Mouse (Mus musculus) inflammation-experienced regulatory T-cells, adult 6 months (primary cell): Measurements from ENCODE around the gene Amfr. TPM values are rescaled to one million over a fixed set of nuclear protein-coding genes. Genes with fewer than 3 reads are reported as not detected.

Source experiments
- ATAC-seq: one replicate; pipeline ENCODE4 v1.8.0; 2017
- polyA plus RNA-seq, 3 experiments: library from polyadenylated mRNA; unstranded; fragments of 100-300 nt; shearing (Covaris generic); gene quantifications; one replicate each; pipeline ENCODE4 v1.2.1; 2017

The Amfr gene
- polyA plus RNA-seq, 3 experiments from 2014 or later, result 20.3 to 38.5 (median 38.0) TPM

GRCm38 (mm10) chr8:93981679-93982215 is 30.9 kb downstream of the Amfr start:
- no peak for ATAC-seq

- no peak for ATAC-seq
Measured at GRCm38 (mm10) chr8:93980141-93980540, 32.5 kb downstream of the Amfr start.

GRCm38 (mm10) chr8:93976446-93977211 is 36.0 kb downstream of the Amfr start:
- no peak for ATAC-seq

GRCm38 (mm10) chr8:93975358-93975757 is 37.3 kb downstream of the Amfr start:
- ATAC-seq, result no peak

- no peak for ATAC-seq
Measured at GRCm38 (mm10) chr8:93974602-93975186, 37.9 kb downstream of the Amfr start.

- ATAC-seq, result no peak
Measured at GRCm38 (mm10) chr8:93973831-93974375, 38.7 kb downstream of the Amfr start.

GRCm38 (mm10) chr8:93972971-93973734 is 39.5 kb downstream of the Amfr start:
- ATAC-seq, result no peak

- no peak for ATAC-seq
Measured at GRCm38 (mm10) chr8:93972211-93972610, 40.4 kb downstream of the Amfr start.

- no peak for ATAC-seq
Measured at GRCm38 (mm10) chr8:93971451-93971850, 41.2 kb downstream of the Amfr start.

GRCm38 (mm10) chr8:93969626-93970340 is 42.9 kb downstream of the Amfr start:
- no peak for ATAC-seq

- ATAC-seq, result no peak
Measured at GRCm38 (mm10) chr8:93968293-93968692, 44.3 kb downstream of the Amfr start.

GRCm38 (mm10) chr8:93960909-93961308 is 51.7 kb downstream of the Amfr start:
- ATAC-seq, result no peak

- ATAC-seq, result no peak
Measured at GRCm38 (mm10) chr8:93958402-93958801, 54.2 kb downstream of the Amfr start.

GRCm38 (mm10) chr8:93952511-93952910 is 60.1 kb downstream of the Amfr start:
- ATAC-seq, result no peak

GRCm38 (mm10) chr8:93950133-93950532 is 62.5 kb downstream of the Amfr start:
- ATAC-seq, result no peak

GRCm38 (mm10) chr8:93946397-93946796 is 66.2 kb downstream of the Amfr start:
- no peak for ATAC-seq

GRCm38 (mm10) chr8:93945781-93946180 is 66.9 kb downstream of the Amfr start:
- no peak for ATAC-seq

GRCm38 (mm10) chr8:93941636-93942054 is 71.0 kb downstream of the Amfr start:
- no peak for ATAC-seq

GRCm38 (mm10) chr8:93940542-93941423 is 71.9 kb downstream of the Amfr start:
- no peak for ATAC-seq

GRCm38 (mm10) chr8:93938193-93938592 is 74.4 kb downstream of the Amfr start:
- ATAC-seq, result no peak

- ATAC-seq, result no peak
Measured at GRCm38 (mm10) chr8:93933288-93933687, 79.4 kb downstream of the Amfr start.
